Mouse (Mus musculus): ENCODE results near the gene Amn. TPM values are rescaled to one million over a fixed set of nuclear protein-coding genes. Genes with fewer than 3 reads are reported as not detected.

Amn gene
- total and polyA plus RNA-seq, 2 experiments, result 0.09 to 0.55 TPM

GRCm38 (mm10) chr12:111314273-111314672, 43.4 kb downstream of the Amn start:
- WGBS, result 95% methylated on average over 7 of the region's 7 CpGs
- peaks cover 73% of the 10 kb centered on the region for H3K36me3 ChIP-seq (ENCODE audit: control insufficient read depth, insufficient read depth, low read length)
- H3K27me3 ChIP-seq (ENCODE audit: control insufficient read depth, insufficient read depth, low read length), result no peaks in the 10 kb centered on the region
- no peaks in the 10 kb centered on the region for H3K4me1 ChIP-seq (ENCODE audit: control insufficient read depth, insufficient read depth, low read length)
- H3K27ac ChIP-seq (replicated peaks; ENCODE audit: insufficient read depth, low read depth, low read length), result no peak overlapping the region
- H3K4me3 ChIP-seq (ENCODE audit: insufficient read depth, low read depth, low read length), result no peak overlapping the region
- DNase-seq (ENCODE audit: extremely low read depth, low read depth, low spot score), result no peak
- H3K9ac ChIP-seq (ENCODE audit: low read depth, low read length), result no peak overlapping the region
- TF ChIP-seq CTCF (IDR thresholded peaks at IDR 0.05; ENCODE audit: low read depth, low read length) (no peak), POLR2A (IDR thresholded peaks at IDR 0.05; ENCODE audit: extremely low read depth, insufficient read depth, low read length) (no peak)
- no peaks in the 10 kb centered on the region for H3K79me2 ChIP-seq (ENCODE audit: control insufficient read depth, insufficient read depth, low read length)

- DNase-seq (ENCODE audit: extremely low read depth, low read depth, low spot score), result no peak
- Histone ChIP-seq H3K27me3 (ENCODE audit: control insufficient read depth, insufficient read depth, low read length) (no peaks in the 10 kb centered on the region), H3K4me3 (ENCODE audit: insufficient read depth, low read depth, low read length) (no peak overlapping the region), H3K27ac (replicated peaks; ENCODE audit: insufficient read depth, low read depth, low read length) (no peak overlapping the region), H3K79me2 (ENCODE audit: control insufficient read depth, insufficient read depth, low read length) (no peaks in the 10 kb centered on the region), H3K4me1 (ENCODE audit: control insufficient read depth, insufficient read depth, low read length) (no peaks in the 10 kb centered on the region), H3K9ac (ENCODE audit: low read depth, low read length) (no peak overlapping the region), H3K36me3 (ENCODE audit: control insufficient read depth, insufficient read depth, low read length) (peaks cover 76% of the 10 kb centered on the region)
- 98% methylated on average over 9 of the region's 9 CpGs for WGBS
- TF ChIP-seq POLR2A (IDR thresholded peaks at IDR 0.05; ENCODE audit: extremely low read depth, insufficient read depth, low read length) (no peak), CTCF (IDR thresholded peaks at IDR 0.05; ENCODE audit: low read depth, low read length) (no peak)
Measured at GRCm38 (mm10) chr12:111317694-111318093, 46.8 kb downstream of the Amn start.

- TF ChIP-seq CTCF (IDR thresholded peaks at IDR 0.05; ENCODE audit: low read depth, low read length) (no peak), POLR2A (IDR thresholded peaks at IDR 0.05; ENCODE audit: extremely low read depth, insufficient read depth, low read length) (no peak)
- Histone ChIP-seq H3K36me3 (ENCODE audit: control insufficient read depth, insufficient read depth, low read length) (peaks cover 63% of the 10 kb centered on the region), H3K27ac (replicated peaks; ENCODE audit: insufficient read depth, low read depth, low read length) (no peak overlapping the region), H3K27me3 (ENCODE audit: control insufficient read depth, insufficient read depth, low read length) (no peaks in the 10 kb centered on the region), H3K4me1 (ENCODE audit: control insufficient read depth, insufficient read depth, low read length) (no peaks in the 10 kb centered on the region), H3K9ac (ENCODE audit: low read depth, low read length) (no peak overlapping the region), H3K79me2 (ENCODE audit: control insufficient read depth, insufficient read depth, low read length) (no peaks in the 10 kb centered on the region), H3K4me3 (ENCODE audit: insufficient read depth, low read depth, low read length) (no peak overlapping the region)
- DNase-seq (ENCODE audit: extremely low read depth, low read depth, low spot score), result no peak
- 93% methylated on average over 12 of the region's 12 CpGs for WGBS
Measured at GRCm38 (mm10) chr12:111320549-111320948, 49.7 kb downstream of the Amn start.

- Histone ChIP-seq H3K9ac (ENCODE audit: low read depth, low read length) (no peak overlapping the region), H3K27ac (replicated peaks; ENCODE audit: insufficient read depth, low read depth, low read length) (no peak overlapping the region), H3K4me3 (ENCODE audit: insufficient read depth, low read depth, low read length) (no peak overlapping the region), H3K4me1 (ENCODE audit: control insufficient read depth, insufficient read depth, low read length) (no peaks in the 10 kb centered on the region), H3K27me3 (ENCODE audit: control insufficient read depth, insufficient read depth, low read length) (no peaks in the 10 kb centered on the region), H3K79me2 (ENCODE audit: control insufficient read depth, insufficient read depth, low read length) (no peaks in the 10 kb centered on the region), H3K36me3 (ENCODE audit: control insufficient read depth, insufficient read depth, low read length) (peaks cover 63% of the 10 kb centered on the region)
- DNase-seq (ENCODE audit: extremely low read depth, low read depth, low spot score), result no peak
- TF ChIP-seq POLR2A (IDR thresholded peaks at IDR 0.05; ENCODE audit: extremely low read depth, insufficient read depth, low read length), result no peak
- WGBS, result 86% methylated on average over 13 of the region's 13 CpGs
Measured at GRCm38 (mm10) chr12:111321832-111322231, 50.9 kb downstream of the Amn start.

- Histone ChIP-seq H3K36me3 (ENCODE audit: control insufficient read depth, insufficient read depth, low read length) (peaks cover 55% of the 10 kb centered on the region), H3K9ac (ENCODE audit: low read depth, low read length) (no peak overlapping the region), H3K79me2 (ENCODE audit: control insufficient read depth, insufficient read depth, low read length) (no peaks in the 10 kb centered on the region), H3K4me3 (ENCODE audit: insufficient read depth, low read depth, low read length) (no peak overlapping the region), H3K27ac (replicated peaks; ENCODE audit: insufficient read depth, low read depth, low read length) (no peak overlapping the region), H3K27me3 (ENCODE audit: control insufficient read depth, insufficient read depth, low read length) (no peaks in the 10 kb centered on the region), H3K4me1 (ENCODE audit: control insufficient read depth, insufficient read depth, low read length) (no peaks in the 10 kb centered on the region)
- TF ChIP-seq POLR2A (IDR thresholded peaks at IDR 0.05; ENCODE audit: extremely low read depth, insufficient read depth, low read length), result no peak
- TF ChIP-seq CTCF (IDR thresholded peaks at IDR 0.05; ENCODE audit: low read depth, low read length), result no peak
- no peak for DNase-seq (ENCODE audit: extremely low read depth, low read depth, low spot score)
- 86% methylated on average over 4 of the region's 4 CpGs for WGBS
Measured at GRCm38 (mm10) chr12:111323423-111323822, 52.5 kb downstream of the Amn start.

GRCm38 (mm10) chr12:111324536-111324935, 53.6 kb downstream of the Amn start:
- Histone ChIP-seq H3K36me3 (ENCODE audit: control insufficient read depth, insufficient read depth, low read length) (peaks cover 43% of the 10 kb centered on the region), H3K4me1 (ENCODE audit: control insufficient read depth, insufficient read depth, low read length) (no peaks in the 10 kb centered on the region), H3K9ac (ENCODE audit: low read depth, low read length) (no peak overlapping the region), H3K4me3 (ENCODE audit: insufficient read depth, low read depth, low read length) (no peak overlapping the region), H3K27ac (replicated peaks; ENCODE audit: insufficient read depth, low read depth, low read length) (no peak overlapping the region), H3K27me3 (ENCODE audit: control insufficient read depth, insufficient read depth, low read length) (no peaks in the 10 kb centered on the region), H3K79me2 (ENCODE audit: control insufficient read depth, insufficient read depth, low read length) (no peaks in the 10 kb centered on the region)
- TF ChIP-seq CTCF (IDR thresholded peaks at IDR 0.05; ENCODE audit: low read depth, low read length) (no peak), POLR2A (IDR thresholded peaks at IDR 0.05; ENCODE audit: extremely low read depth, insufficient read depth, low read length) (no peak)
- 97% methylated on average over 21 of the region's 21 CpGs for WGBS
- DNase-seq (ENCODE audit: extremely low read depth, low read depth, low spot score), result no peak
